Mouse (Mus musculus): ENCODE data around the gene Pa2g4. TPM values are rescaled to one million over a fixed set of nuclear protein-coding genes. Genes with fewer than 3 reads are reported as not detected.
A peak's percentile ranks its signal among the peaks of the same experiment; 100 is the strongest.
"Not testable (repeated sequence)": the region's sequence is repeated elsewhere in the genome, so short reads cannot be mapped to it uniquely, and the experiment has no call there.

The Pa2g4 gene
- 10 to 100 TPM; 43.4 to 50.5 TPM for total RNA-seq (2021)

DNA sequence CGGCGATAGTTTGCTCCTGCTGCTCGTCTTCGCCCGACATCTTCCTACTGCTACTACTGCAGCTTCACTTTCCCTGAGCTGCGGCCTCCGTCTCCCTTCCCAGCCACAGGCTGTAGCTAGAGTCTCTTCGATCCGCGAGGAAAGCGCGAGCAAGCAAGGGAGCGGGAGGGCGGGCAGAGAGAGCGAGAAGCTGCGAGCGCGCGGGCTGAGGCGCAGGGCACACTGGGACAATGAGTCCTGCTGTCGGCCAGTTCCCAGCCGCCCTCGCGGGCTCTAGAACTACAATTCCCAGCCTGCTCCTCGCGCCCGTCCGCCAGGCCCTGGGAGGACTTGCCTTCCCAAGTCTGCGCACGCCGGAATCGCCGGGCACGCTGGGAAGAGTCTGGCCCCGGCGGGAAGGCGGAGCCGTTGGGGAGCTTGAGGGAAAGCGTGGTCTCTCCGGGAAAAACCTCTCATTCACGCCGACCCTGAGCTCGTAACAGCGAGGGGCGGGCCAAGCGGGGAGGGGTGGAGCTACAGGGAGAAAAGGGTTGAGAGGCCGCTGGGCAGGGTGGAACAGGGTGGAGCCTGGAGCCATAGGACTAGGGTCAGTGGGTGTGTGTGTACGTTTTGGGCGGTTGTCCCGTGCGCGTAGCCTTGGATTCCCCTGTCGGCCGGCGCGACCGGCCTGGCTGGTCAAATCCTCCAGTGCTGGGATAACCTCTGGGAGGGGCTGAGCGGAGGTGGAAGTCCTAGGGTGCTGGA lies at the start of gene Pa2g4:
Gene Pa2g4 (minus strand): TSS at position 200 of the 744 bp plus-strand sequence.
- peak; percentile 96 to 97 for DNase-seq

DNA sequence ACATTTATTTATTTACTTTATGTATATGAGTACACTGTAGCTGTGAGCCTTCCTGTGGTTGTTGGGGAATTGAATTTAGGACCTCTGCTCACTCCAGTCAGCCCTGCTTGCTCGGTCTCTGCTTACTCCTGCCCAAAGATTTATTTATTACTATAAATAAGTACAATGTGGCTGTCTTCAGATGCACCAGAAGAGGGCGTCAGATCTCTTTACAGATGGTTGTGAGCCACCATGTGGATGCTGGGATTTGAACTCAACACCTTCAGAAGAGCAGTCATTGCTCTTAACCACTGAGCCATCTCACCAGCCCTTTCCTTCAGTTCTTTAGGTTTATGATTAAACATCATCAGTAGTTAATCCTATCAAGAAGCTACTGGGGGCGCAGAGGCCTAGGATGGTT lies 49.1 kb upstream of the Pa2g4 start:
- DNase-seq: no peak
- intact Hi-C loops (cut with DNase I): loop anchor here (5.0 kb wide), 2 partner anchors 48 to 63 kb away; partner anchors contain the start of gene Pa2g4

More for the DNA sequence above, at the start of gene Pa2g4:
- intact Hi-C loops (cut with DNase I): loop anchor here (1.0 to 5.0 kb wide), 5 partner anchors 16 to 106 kb away; partner anchors contain the start of genes Rps26 and Suox

DNA sequence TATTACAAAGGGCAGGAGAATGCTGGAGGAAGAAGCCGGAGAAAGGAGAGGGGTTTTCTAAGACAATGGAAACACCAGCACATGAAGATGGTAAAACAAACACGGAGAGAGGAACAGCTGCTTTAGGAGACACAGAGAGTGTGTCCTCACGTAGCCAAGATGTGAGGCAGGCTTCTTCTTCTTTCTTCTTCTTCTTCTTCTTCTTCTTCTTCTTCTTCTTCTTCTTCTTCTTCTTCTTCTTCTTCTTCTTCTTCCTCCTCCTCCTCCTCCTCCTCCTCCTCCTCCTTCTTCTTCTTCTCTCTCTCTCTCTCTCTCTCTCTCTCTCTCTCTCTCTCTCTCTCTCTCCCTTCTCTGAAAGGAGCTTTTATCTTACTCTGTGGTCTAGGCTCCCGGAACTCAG lies 48.0 kb upstream of the Pa2g4 start:
- DNase-seq: not testable (repeated sequence)
- intact Hi-C loops (cut with DNase I): loop anchor here (5.0 kb wide), 2 partner anchors 47 to 62 kb away; partner anchors contain the start of gene Pa2g4

DNA sequence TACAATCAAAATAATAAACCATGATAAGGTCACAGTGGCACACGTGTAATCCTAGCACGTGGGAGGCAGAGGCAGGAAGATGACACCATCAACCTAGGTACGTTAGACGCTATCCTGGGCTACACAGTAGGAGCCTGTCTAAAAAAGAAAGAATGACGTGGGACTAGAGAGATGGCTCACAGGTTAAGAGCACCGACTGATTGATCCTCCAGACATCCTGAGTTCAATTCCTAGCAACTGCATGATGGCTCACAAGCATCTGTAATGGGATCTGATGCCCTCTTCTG lies 47.3 kb upstream of the Pa2g4 start:
- intact Hi-C loops (cut with DNase I): loop anchor here (5.0 kb wide), 2 partner anchors 46 to 61 kb away; partner anchors contain the start of gene Pa2g4
- DNase-seq: no peak

DNA sequence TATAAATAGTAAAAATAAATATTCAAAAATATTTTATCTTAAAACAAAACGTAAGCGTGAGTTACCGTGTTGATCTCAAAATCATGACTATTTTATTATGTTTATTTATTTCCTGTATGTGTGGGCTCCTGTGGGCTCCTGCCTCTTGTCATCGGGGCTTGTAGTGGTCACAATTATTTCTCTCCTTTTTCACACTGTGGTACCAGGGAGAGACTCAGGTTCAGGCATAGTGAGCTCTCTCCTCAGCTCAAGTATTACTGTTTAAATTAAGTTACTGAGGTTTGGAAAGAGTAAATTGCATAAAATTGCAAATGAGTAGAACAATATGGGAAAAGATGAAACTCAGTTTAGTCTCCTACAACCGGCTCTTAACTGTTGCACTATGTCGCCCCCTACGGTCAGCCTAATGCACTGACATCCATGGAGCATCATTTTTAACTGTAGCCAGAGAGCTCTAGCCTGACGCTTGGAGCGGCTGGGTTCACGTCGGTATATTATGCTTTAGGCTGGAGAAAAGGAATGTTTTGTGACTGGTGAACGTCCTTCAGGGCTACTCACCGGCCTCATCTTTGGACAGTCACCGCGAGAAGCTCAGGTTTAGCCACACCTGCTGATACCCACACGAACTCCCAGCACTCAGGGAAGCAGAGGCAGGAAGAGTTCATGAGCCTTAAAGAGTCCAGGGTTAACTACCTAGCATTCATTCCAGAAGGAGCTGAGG lies 46.8 kb upstream of the Pa2g4 start:
- intact Hi-C loops (cut with DNase I): loop anchor here (5.0 kb wide), 2 partner anchors 45 to 60 kb away; partner anchors contain the start of gene Pa2g4
- peak; percentile 71 to 82 for DNase-seq

DNA sequence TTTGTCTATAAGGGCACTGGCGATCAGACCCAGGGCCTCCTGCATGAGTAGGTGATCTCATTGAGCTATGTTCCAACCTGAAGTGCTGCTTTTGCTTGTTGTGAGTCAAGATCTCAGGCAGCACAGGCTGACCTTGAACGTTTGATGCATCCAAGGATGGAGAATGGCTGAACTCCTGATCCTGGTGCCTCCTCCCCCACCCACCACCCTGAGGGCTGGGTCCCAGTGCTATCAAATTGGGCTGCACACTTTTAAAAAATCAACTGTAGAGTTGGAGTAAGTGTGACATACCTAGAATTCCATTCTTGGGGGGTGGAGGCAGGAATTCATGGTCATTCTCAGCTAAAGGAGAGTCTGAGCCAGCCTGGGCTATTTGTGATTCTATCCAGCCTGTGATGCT lies 40.7 kb upstream of the Pa2g4 start:
- DNase-seq: no peak
- intact Hi-C loops (cut with DNase I): no loop called here

DNA sequence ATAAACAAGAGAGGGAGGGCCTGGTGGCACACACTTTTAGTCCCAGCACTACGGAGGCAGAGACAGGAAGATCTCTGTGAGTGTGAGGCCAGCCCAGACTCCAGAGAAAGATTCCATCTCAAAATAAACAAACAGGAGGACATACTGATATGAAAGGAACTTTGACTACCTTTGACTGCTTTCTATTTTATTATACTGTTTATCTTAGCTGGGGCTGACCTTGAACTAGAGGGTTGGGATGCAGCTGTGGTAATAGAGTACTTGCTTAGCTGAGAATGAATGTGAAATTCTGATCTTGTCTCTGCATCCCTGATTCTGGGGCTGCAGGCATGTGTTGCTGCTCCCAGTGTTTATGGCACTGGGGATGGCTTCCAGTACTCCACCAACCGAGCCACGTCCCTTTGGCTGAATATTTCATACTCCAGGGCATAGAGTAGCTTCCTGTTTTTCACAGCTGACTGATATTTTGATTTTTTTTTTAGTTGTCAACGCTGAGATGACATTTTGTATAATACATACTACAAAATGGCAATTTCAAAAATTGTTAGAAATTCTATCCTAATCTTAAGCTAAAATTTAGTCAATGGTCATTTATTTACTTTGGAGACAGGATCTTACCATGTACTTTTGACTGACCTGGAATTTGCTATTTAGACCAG lies 36.8 kb upstream of the Pa2g4 start:
- no peak for DNase-seq
- intact Hi-C loops (cut with DNase I): no loop called here

DNA sequence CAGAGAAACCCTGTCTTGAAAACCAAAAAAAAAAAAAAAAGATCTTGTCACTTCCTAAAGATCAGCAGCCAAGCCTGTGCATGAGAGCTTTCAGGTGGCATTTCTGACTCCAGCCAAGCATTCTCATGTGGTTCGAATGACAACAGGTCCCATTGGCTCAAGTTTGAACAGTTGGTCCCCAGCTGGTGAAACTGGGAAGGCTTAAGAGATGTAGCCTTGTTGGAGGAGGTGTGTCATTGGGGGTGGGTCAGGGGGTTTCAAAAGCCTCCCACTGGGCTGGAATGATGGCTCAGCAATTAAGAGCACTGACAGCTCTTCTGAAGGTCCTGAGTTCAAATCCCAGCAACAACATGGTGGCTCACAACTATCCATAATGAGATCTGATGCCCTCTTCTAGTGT lies 35.7 kb upstream of the Pa2g4 start:
- intact Hi-C loops (cut with DNase I): no loop called here
- DNase-seq: no peak

DNA sequence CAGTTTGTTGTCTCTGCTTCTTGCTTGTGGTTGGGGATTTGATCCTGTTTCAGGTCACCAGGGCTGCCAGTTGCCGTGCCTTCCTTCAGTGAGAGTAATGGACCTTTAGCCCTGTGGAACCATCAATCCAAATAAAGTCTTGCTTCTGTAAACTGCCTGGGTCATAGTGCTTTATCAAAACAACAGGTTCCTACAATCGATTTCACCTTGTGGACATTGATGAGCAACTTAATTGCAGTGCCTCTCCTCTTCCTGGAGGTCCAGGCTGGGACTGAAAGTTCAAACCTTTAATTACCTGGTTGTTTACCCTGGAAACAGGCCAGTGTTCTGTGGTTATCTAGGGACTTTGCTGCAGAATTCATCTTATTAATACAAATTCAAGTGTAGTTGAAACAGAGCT lies 32.7 kb upstream of the Pa2g4 start:
- no peak for DNase-seq
- intact Hi-C loops (cut with DNase I): no loop called here

DNA sequence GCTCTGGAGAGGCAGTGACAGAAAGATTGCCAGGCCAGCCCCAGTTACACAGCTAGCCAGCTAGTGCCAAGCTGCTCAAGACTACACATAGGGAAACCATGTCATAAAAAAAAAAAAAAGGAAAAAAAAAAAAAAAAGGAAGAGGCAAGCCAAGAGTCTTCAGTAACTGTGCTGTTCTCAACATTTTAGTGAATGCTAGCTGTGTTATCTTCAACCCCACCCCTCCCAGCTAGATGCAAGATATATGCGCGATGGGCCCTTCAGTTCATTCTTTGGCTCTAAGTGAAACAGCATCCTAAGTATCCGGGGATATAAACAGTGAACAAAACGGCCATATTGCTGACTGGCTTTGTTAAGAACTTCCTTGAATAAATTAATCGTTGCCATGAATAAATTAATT lies 27.0 kb upstream of the Pa2g4 start:
- DNase-seq: no peak
- intact Hi-C loops (cut with DNase I): loop anchor here (5.0 kb wide), 1 partner anchor 40 kb away; no protein-coding TSS in a partner anchor

DNA sequence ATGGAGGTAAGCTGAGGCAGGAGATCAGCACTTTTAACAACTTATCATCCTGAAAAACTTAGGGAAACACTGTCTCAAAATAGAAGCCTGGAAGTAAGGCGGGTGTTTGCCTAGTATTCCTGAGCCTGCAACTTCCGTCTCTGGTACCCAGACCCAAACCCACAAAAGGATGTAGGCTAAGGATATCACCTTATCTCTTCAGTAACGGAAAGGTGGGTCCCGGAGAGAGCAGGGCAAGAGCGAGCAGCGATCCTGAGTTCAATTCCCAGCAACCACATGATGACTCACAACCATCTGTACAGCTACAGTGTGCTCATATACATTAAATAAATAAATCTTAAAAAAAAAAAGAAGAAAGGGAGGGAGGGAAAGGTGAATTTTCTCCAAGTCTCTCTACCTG lies 25.6 kb upstream of the Pa2g4 start:
- intact Hi-C loops (cut with DNase I): loop anchor here (5.0 kb wide), 1 partner anchor 39 kb away; no protein-coding TSS in a partner anchor
- DNase-seq: no peak

DNA sequence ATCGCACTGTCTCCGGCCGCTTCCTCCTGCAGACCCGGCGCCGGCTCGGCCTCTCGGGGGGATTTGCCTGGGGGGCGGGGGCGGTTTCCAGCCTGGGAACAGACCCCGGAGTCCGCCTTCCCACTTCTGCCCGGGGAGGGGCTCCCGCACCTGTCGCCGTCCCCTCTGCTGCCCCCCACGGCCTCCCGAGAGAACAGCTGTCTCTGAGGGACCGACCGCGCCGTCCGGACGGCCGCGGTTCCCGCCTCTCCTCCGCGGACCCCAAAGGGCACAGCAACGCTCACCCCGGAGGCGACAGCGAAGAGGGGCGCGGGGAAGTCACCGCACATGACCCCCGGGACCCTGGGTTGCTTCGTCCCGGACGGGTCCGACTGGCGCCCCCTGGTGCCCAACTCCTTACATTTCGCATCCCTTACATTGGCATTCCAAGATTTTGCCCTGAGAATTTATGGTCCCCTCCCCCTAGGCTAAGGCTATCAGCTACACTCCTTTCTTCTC lies 24.5 kb upstream of the Pa2g4 start:
- intact Hi-C loops (cut with DNase I): loop anchor here (5.0 kb wide), 1 partner anchor 38 kb away; no protein-coding TSS in a partner anchor
- DNase-seq: peak; percentile 66 to 73

DNA sequence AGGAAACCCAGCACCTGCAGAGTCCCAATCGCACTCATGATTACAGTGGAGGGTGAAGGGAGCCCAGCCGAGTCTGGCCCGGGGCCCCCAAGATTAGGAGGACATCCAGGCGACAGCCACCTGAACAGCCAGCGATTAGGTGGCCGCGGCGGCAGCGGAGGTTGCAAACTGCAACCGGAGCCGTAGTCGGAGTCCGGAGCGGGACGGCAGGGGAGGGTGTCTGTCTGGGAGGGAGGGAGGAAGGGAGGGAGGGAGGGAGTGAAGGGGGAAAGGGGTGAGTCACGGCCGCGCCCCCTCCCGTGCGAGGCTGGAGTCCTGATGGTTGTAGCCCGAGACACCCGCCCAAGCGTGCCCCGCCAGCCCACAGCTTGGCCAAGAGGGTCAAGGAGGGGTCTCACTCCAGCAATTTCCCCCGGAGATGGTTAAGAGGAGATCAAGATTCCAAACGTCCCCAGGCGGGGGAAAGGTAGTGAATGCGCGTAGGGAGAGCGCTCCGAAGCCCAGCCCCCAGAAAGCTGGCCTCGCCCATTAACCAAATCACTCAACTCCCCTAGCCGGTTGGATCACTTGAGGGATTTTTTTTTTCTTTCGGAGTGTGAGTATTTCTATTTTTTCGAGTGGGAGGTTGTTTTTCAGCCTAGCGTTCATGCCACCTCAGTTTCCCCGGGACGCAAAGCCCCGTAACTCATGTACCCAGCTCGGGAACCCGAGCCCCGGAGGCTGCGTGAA lies 23.8 kb upstream of the Pa2g4 start, which contains the start of gene Erbb3:
Gene Erbb3 (minus strand): TSS at position 189 of the 729 bp plus-strand sequence.
- peak; percentile 42 to 52 for DNase-seq
- intact Hi-C loops (cut with DNase I): loop anchor here (5.0 kb wide), 1 partner anchor 37 kb away; no protein-coding TSS in a partner anchor

DNA sequence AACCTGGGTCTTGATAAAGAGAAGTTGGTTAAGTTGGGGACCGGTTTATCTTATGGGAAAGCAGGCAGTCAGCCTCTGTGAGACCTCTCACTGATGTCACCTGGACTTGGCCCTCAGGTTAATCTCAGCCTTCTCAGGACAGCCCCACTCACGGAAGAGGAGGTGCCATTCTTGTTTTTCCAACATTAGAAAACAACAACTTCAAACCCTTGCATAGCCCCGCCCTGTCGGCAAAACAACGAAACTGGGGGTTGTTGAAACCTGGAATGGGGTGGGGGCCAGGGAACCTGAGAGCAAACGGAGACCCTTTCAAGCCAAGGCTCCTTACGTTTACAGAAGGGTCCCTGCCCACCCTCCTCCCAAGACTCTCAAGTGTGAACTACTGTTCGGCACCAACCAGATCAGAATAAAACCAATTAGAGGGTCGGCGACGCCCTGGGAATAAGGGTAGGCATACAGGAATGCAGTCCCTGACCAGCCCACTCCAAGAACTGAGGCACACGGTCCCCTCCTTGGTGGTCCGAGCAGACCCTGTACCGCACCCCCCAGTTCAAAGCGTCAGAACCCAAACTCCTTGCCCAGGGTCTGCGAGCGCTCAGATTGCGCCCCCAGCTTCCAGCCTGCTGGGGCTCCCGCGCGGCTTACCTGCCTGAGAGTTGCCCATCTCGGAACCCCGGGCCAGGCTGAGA lies 23.1 kb upstream of the Pa2g4 start:
- no peak for DNase-seq
- intact Hi-C loops (cut with DNase I): no loop called here

DNA sequence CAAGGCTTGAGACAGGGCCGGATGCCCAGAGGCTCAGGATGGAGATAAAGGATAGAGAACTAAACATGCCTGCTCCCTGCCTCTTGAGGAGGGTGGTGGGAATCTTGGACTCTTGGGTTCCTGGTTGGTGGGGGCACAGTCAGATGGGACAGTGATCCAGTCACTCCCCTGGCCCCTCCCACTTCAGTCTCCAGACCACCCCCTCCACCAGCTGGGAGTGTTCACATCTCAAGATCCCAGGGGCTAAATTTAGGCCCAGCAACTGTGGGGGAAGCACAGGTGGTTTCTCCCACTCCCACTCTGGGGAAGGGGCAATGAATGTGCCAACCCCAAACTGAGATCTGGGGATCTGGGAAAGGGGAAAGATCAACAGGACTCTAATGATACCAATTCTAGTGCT lies 22.3 kb upstream of the Pa2g4 start:
- intact Hi-C loops (cut with DNase I): no loop called here
- no peak for DNase-seq

DNA sequence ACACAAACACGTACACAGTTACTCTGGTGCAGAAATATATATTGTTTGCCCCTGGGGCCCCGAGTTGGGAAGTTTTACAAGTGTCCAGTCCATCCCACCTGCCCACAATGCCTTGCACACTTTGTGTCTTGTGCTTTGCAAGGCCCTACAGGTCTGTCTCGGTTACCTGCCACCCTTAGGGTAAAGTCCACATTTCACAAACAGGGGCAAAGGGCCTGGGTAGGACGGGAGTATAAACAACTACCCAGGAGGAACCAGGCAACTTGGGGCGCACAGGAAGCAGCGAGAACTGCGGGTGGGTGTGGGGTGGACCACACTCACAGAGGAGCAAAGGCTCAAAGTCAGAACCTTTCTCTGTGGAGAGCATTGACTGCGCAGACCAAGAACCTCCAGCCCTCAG lies 21.9 kb upstream of the Pa2g4 start:
- intact Hi-C loops (cut with DNase I): no loop called here
- DNase-seq: no peak

DNA sequence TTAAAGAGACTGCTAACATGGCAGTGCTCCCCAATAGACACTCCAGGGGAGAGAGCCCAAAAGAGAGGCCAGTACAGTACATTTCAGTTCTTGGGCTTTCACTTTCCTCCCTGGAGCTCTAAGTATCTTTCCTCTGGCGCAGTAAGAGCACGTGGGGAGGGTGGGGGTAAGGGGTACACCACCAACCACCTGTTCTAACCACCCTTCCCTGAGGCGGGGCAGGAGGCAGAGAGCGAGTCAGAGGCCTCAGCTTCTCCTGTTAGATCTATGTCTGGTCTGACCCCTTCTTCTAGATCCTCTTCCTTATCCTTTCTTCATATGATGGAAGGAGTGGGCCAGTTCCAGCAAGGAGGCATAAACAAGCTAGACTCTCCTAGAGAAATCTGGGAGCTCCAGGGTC lies 21.3 kb upstream of the Pa2g4 start:
- intact Hi-C loops (cut with DNase I): no loop called here
- no peak for DNase-seq

DNA sequence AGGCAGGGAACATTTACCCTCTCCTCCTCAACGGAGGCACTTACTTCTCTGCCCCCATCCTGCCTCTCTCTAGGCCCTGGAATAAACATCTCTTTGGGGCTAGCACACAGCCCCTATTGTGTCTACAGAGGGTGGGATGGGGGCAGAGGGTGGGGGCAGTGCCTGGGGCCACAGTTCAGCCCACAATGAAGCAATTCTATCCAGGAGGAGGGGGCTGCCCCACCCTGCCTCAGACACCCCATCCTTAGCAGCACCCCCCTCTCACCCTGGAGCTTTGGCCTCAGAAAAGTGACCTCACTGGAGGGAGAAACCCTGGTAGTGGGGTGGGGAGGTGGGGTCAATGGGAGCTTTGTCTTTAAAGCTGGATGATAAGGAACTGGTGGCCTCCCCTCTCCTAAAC lies 20.8 kb upstream of the Pa2g4 start:
- intact Hi-C loops (cut with DNase I): no loop called here
- DNase-seq: no peak

DNA sequence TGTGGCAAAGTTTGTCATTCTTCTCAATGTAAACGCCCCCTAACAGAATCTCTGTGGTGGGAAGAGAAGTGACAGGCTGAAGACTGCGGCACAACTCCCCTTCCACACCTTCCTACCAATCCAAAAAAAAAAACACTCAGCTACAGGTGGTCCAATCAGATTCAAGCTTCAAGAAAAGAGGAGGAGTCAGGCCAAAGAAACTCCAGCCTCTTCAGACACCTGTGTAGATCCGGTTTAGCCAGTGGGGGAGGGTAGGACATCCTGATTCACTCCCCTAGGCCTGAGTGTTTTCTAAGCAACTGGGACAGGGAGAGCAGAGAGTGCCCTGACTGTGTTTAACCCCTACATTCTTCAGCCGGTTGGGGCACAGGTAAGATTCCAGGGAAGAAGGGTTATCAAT lies 18.6 kb upstream of the Pa2g4 start:
- no peak for DNase-seq
- intact Hi-C loops (cut with DNase I): no loop called here

DNA sequence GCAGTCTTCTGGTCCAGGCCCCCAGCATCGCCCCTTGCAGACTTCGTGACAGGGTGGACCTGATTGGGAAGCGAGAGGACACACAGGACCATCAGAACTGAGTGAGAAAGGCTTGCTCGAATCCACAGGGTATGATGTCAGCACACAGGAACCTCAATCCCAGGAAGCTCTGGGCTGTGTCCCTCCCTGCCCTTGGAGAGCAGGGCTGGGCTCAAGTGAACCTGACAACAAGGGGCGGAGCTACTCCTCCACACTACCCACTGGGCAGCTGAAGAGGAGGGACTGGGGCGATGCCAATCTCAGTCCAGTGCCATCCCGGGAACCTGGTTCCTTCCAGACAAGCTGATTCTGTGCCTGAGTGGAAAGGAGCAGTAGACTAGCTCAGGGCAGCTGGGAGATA lies 17.9 kb upstream of the Pa2g4 start:
- intact Hi-C loops (cut with DNase I): loop anchor here (2.0 kb wide), 1 partner anchor 17 kb away; no protein-coding TSS in a partner anchor
- DNase-seq: peak; percentile 44 to 51

All from heart, postnatal 36 days (tissue).